Mouse (Mus musculus) forebrain, postnatal 0 days (tissue): ENCODE data around the gene Nmb. TPM values are rescaled to one million over a fixed set of nuclear protein-coding genes. Genes with fewer than 3 reads are reported as not detected.

Source experiments
- ATAC-seq: fragments of 200-750 bp; cut with Nextera tagmentation; 2 replicates; pipeline ENCODE4 v1.8.0; 2017; ENCODE audit warnings: mild to moderate bottlenecking, moderate library complexity
- DNase-seq: peaks from one replicate; pipeline ENCODE4 v3.0.0-alpha.2; 2015
- H3K27ac ChIP-seq: fragments of 300-500 bp; sonication (generic); 2 replicates; pipeline ENCODE4 v1.5.1; 2014; ENCODE audit warnings: low read depth, mild to moderate bottlenecking, antibody characterized with exemption, low read length, moderate library complexity, mixed read lengths
- H3K27me3 ChIP-seq: fragments of 300-500 bp; sonication (generic); 2 replicates; pipeline ENCODE4 v1.6.1; 2014; ENCODE audit warnings: mild to moderate bottlenecking, low read length, mixed read lengths; ENCODE audit not compliant: insufficient read depth
- H3K36me3 ChIP-seq: fragments of 300-500 bp; sonication (generic); 2 replicates; pipeline ENCODE4 v1.6.1; 2014; ENCODE audit warnings: mild to moderate bottlenecking, moderate library complexity; ENCODE audit not compliant: insufficient read depth
- H3K4me1 ChIP-seq: fragments of 300-500 bp; sonication (generic); 2 replicates; pipeline ENCODE4 v1.6.1; 2014; ENCODE audit warnings: antibody characterized with exemption; ENCODE audit not compliant: insufficient read depth
- H3K4me2 ChIP-seq: fragments of 300-500 bp; sonication (generic); 2 replicates; pipeline ENCODE4 v1.6.1; 2014; ENCODE audit warnings: low read depth, mild to moderate bottlenecking, moderate library complexity
- H3K4me3 ChIP-seq: fragments of 300-500 bp; sonication (generic); 2 replicates; pipeline ENCODE4 v1.5.1; 2014; ENCODE audit warnings: low read depth, low read length, mixed read lengths
- H3K9ac ChIP-seq: fragments of 300-500 bp; sonication (generic); 2 replicates; pipeline ENCODE4 v1.6.1; 2014; ENCODE audit warnings: mild to moderate bottlenecking
- H3K9me3 ChIP-seq: fragments of 300-500 bp; sonication (generic); 2 replicates; pipeline ENCODE4 v1.6.1; 2016; ENCODE audit warnings: low read length
- CTCF ChIP-seq: sonication (generic); IDR thresholded peaks from 2 replicates; pipeline ENCODE4 v1.5.1; 2016; ENCODE audit warnings: antibody characterized with exemption, control low read depth, low read depth
- WGBS: fragments of 180-500 bp; shearing (Covaris S2); extraction: QIAGEN DNeasy Blood & Tissue Kit; methylation state at CpG from one replicate; pipeline ENCODE4 v1.1.7; 2014; 5-methylcytosine and 5-hydroxymethylcytosine counted together
- polyA plus RNA-seq: library from polyadenylated mRNA; unstranded; fragments of >200 nt; fragmentation: Nextera tagmentation; extraction: Ambion mirVana; gene quantifications from 2 replicates; pipeline ENCODE4 v1.2.1, GENCODE M21; 2015
- total RNA-seq: library from RNA; depleted of rRNA; stranded (reverse); fragments of >200 nt; gene quantifications from 2 replicates; pipeline ENCODE4 v1.2.3, GENCODE M21; 2014

Nmb gene
- total and polyA plus RNA-seq, 2 experiments from 2014 or later, result 8.6 to 10.9 TPM

DNA sequence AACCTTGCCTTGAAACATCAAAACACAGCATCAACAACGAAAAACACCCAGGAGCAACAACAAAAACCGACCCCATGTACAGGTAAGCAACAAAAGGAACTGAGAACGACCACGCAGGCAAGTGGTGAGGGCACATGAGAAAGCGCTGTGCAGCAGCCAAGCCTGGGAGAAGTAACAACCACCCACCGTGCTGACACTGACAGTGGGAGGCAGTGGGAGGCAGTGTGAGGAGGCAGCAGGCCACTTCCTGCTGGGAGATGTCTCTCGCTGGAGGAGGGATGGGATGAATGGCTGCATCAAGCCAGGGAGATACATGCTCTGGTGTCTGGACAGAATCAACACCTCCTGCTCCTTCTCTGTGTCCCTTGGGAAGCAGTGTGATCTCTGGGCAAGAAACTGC is 7.7 kb downstream of the Nmb start:
- H3K27me3 ChIP-seq, result no peaks in the 10 kb centered on the region
- H3K36me3 ChIP-seq, result peaks cover 50% of the 10 kb centered on the region
- DNase-seq (no peak), ATAC-seq (no peak)
- H3K4me2 ChIP-seq, result no peak overlapping the region
- no peak for TF ChIP-seq CTCF
- no peak overlapping the region for H3K27ac ChIP-seq
- no peaks in the 10 kb centered on the region for H3K9me3 ChIP-seq
- 0 out of 2 replicates have a peak, but pooled peaks cover 3% of the 10 kb centered on the region for H3K4me1 ChIP-seq
- H3K4me3 ChIP-seq, result no peak overlapping the region
- 92% methylated on average over 7 of the region's 7 CpGs for WGBS
- H3K9ac ChIP-seq, result no peak overlapping the region

DNA sequence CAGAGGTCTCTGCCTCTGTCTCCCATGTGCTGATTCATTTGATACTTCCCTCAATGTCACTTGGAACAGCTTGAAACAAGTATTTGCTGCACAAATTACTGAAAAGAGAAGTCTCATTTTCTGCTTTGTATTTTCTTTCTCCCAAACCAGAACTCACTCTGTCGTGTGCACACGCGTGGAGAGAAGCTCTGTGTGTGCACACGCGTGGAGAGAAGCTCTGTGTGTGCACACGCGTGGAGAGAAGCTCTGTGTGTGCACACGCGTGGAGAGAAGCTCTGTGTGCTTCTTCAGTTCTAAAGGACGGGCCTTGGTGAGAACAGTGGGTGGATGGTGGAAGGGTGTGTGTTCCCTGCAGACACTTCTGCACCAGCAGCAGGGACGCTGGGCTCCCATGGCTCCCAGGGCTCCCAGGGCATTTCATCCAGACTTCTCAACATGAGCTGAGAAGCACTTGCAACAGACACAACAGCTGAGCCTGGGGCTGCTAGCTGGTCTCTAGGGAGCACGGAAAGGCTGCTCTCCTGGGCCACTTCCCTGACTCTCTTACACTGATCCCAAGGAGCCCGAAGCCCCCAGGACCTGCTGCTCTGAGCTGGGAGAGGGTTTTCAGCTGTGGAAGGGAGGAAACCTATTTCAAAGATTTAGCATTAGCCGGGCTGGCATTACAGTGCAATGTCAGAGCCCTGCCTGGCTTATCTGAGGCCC is 9.9 kb downstream of the Nmb start:
- no peak overlapping the region for H3K4me2 ChIP-seq
- H3K4me3 ChIP-seq, result no peak overlapping the region
- no peaks in the 10 kb centered on the region for H3K9me3 ChIP-seq
- H3K27ac ChIP-seq, result no peak overlapping the region
- H3K27me3 ChIP-seq, result no peaks in the 10 kb centered on the region
- WGBS, result 96% methylated on average over 14 of the region's 14 CpGs
- peaks cover 66% of the 10 kb centered on the region for H3K36me3 ChIP-seq
- TF ChIP-seq CTCF, result no peak
- DNase-seq (no peak), ATAC-seq (no peak)
- no peak overlapping the region for H3K9ac ChIP-seq
- no peaks in the 10 kb centered on the region for H3K4me1 ChIP-seq

DNA sequence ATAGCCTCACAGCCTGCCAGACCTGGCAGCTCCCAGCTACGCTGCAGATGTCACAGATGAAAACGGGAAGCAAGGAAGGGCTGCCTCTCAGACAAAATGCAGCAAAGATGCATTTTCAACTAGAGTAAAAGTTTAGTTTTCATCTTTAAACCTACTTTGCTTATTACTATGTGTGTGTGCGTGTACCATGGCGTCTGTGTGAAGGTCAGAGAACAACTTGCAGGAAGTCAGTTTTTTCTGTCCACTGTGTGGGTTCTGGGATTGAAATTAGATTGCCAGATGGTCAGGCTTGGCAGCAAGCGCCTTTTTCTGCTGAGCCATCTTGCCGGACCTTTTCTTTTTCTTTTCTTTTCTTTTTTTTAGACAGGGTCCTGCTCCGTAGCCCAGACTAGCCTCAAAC is 10.7 kb downstream of the Nmb start:
- Histone ChIP-seq H3K9ac (no peak overlapping the region), H3K27ac (no peak overlapping the region), H3K4me3 (no peak overlapping the region), H3K27me3 (no peaks in the 10 kb centered on the region), H3K36me3 (peaks cover 70% of the 10 kb centered on the region), H3K9me3 (no peaks in the 10 kb centered on the region), H3K4me2 (no peak overlapping the region), H3K4me1 (no peaks in the 10 kb centered on the region)
- no peak for TF ChIP-seq CTCF
- DNase-seq, result no peak
- WGBS, result 70% methylated on average over 7 of the region's 7 CpGs
- ATAC-seq, result no peak

DNA sequence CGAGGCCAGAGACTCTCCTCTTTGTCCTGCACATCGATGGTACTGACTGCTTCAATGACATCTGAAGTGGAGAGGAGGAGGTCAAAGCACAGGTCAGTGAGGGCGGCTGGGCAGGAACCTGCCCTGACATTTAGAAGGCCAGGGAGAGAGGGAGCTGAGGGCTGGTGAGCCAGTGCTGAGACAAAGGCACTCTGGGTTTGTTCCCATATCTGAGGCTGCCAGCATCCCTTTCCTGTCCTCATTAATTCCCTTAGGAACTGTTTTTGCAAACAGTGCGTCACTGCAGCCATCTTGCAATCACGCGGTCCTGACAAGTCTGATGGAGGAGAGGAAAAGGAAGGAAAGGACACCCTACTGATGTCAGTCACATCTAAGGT is 11.1 kb downstream of the Nmb start:
- no peak for TF ChIP-seq CTCF
- WGBS, result 82% methylated on average over 6 of the region's 6 CpGs
- DNase-seq (no peak), ATAC-seq (no peak)
- H3K9ac ChIP-seq, result no peak overlapping the region
- no peak overlapping the region for H3K4me3 ChIP-seq
- H3K4me2 ChIP-seq, result no peak overlapping the region
- H3K27ac ChIP-seq, result 0 out of 2 replicates have a peak overlapping the region, but pooled peaks have one; percentile 9
- H3K9me3 ChIP-seq, result no peaks in the 10 kb centered on the region
- no peaks in the 10 kb centered on the region for H3K4me1 ChIP-seq
- no peaks in the 10 kb centered on the region for H3K27me3 ChIP-seq
- H3K36me3 ChIP-seq, result peaks cover 70% of the 10 kb centered on the region

DNA sequence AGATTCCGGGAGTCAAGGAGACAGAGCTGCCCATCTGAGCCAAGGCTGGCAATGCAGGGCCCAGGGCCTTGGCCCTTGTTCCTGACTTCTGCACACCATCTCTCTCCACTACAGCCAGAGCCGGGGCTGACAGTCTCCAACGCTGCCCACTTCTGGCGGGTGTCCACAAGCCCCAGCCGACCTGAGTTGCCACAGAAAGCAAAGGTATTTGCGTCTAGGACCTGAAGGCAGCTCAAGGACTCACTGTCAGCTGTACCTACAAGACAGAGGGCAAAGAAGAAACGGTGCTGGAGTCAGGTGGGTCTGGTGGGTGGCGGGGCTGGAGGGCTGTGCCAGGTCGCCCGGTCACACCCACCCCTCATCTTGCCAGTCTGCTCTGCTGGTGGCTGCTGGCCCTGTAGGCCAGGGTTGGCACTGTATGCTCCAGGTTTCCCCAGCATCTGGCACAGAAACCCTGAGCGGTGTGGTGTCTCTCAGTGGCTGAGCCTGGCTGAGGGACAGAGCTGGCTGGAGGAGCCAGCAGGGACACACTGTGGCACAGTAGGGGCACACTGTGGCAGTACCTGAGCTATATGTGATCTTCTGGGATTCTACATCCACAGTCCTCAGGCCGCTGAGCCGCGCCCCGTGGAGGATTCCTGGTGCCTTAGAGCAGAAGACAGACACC is 11.7 kb downstream of the Nmb start:
- DNase-seq, result no peak
- 94% methylated on average over 15 of the region's 15 CpGs for WGBS
- no peaks in the 10 kb centered on the region for H3K9me3 ChIP-seq
- no peak for TF ChIP-seq CTCF
- H3K4me1 ChIP-seq, result no peaks in the 10 kb centered on the region
- H3K4me2 ChIP-seq, result no peak overlapping the region
- H3K27me3 ChIP-seq, result no peaks in the 10 kb centered on the region
- H3K36me3 ChIP-seq, result peaks cover 70% of the 10 kb centered on the region
- ATAC-seq, result no peak
- H3K9ac ChIP-seq, result no peak overlapping the region
- 0 out of 2 replicates have a peak overlapping the region, but pooled peaks have one; percentile 9 for H3K27ac ChIP-seq
- H3K4me3 ChIP-seq, result no peak overlapping the region

DNA sequence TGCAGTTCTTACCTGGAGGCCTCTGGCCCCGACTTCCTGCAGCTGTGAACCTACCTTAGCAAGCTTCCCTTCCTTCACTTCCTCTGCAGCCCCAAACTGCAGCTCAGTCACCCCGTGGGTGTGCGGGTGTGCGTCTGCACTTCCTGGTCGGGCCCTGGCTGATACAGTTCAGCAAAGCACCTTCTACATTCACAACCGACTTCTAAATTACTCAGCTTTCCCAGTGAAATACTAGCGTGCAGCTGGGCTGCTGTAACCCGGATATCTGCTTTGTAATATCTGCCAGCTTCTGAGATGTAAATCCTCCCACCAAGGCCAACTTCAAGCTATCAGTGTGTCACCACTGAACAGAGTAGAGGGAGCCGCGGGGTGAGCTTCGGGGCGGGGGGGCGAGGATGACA is 15.0 kb downstream of the Nmb start:
- TF ChIP-seq CTCF, result no peak
- Histone ChIP-seq H3K9me3 (no peaks in the 10 kb centered on the region), H3K27ac (peak overlapping the region; percentile 62), H3K27me3 (no peaks in the 10 kb centered on the region), H3K4me3 (no peak overlapping the region), H3K4me2 (no peak overlapping the region), H3K36me3 (peaks cover 46% of the 10 kb centered on the region), H3K4me1 (no peaks in the 10 kb centered on the region), H3K9ac (no peak overlapping the region)
- no peak for ATAC-seq
- no peak for DNase-seq
- WGBS, result 83% methylated on average over 13 of the region's 13 CpGs

DNA sequence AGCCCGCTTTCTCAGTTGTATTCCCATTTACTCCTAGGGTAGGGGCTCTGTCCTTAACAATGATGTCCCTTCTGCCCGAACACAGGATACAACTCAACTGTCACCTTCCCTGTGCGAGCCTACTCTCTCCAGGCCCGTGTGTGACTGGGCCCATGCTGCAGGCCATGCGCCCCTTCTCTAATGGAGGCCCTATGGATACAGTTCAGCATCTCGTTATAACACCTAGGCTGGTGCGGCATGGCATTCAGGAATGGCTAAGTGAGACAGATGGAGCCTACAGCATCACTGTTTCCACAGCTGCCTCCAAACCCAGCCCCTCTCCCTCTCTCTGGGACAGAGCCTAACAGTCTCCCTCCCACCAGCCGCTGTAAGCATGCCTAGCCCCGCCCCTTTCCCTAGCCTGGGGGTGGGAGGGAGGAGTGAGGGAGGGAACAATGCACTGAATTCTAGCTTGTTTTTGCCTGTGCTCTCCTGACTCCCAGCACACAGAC is 15.8 kb downstream of the Nmb start:
- Histone ChIP-seq H3K4me2 (no peak overlapping the region), H3K36me3 (peaks cover 40% of the 10 kb centered on the region), H3K4me3 (no peak overlapping the region), H3K4me1 (no peaks in the 10 kb centered on the region), H3K27ac (peak overlapping the region; percentile 62), H3K27me3 (no peaks in the 10 kb centered on the region), H3K9ac (no peak overlapping the region), H3K9me3 (no peaks in the 10 kb centered on the region)
- TF ChIP-seq CTCF, result no peak
- ATAC-seq, result peak; percentile 81
- 40% methylated on average over 9 of the region's 9 CpGs for WGBS
- DNase-seq, result peak; percentile 72
